Mouse (Mus musculus) hindbrain, embryonic 14.5 days (tissue): ENCODE results near the gene Golph3. TPM values are rescaled to one million over a fixed set of nuclear protein-coding genes. Genes with fewer than 3 reads are reported as not detected.
A peak's percentile ranks its signal among the peaks of the same experiment; 100 is the strongest.
"Not testable (repeated sequence)": the region's sequence is repeated elsewhere in the genome, so short reads cannot be mapped to it uniquely, and the experiment has no call there.

Experiments used
- ATAC-seq: fragments of 200-750 bp; cut with Nextera tagmentation; 2 replicates; pipeline ENCODE4 v1.8.0; 2017; ENCODE audit warnings: moderate number of reproducible peaks, mild to moderate bottlenecking, moderate TSS enrichment, moderate library complexity; ENCODE audit not compliant: low FRiP score
- DNase-seq: peaks from one replicate; pipeline ENCODE4 v3.0.0-alpha.2; 2015; ENCODE audit warnings: low spot score
- H3K27ac ChIP-seq: fragments of 300-500 bp; sonication (generic); 2 replicates; pipeline ENCODE4 v1.5.1; 2014; ENCODE audit warnings: mild to moderate bottlenecking, moderate library complexity
- H3K27me3 ChIP-seq: fragments of 300-500 bp; sonication (generic); 2 replicates; pipeline ENCODE4 v1.6.1; 2014; ENCODE audit warnings: mild to moderate bottlenecking, low read length, mixed read lengths; ENCODE audit not compliant: control insufficient read depth, insufficient read depth
- H3K36me3 ChIP-seq: fragments of 300-500 bp; sonication (generic); replicated peaks from 2 replicates; pipeline ENCODE4 v1.6.1; 2014; ENCODE audit not compliant: control insufficient read depth, insufficient read depth
- H3K4me1 ChIP-seq: fragments of 300-500 bp; sonication (generic); replicated peaks from 2 replicates; pipeline ENCODE4 v1.6.1; 2014; ENCODE audit warnings: antibody characterized with exemption, low read length, mixed read lengths; ENCODE audit not compliant: control insufficient read depth, insufficient read depth
- H3K4me2 ChIP-seq: fragments of 300-500 bp; sonication (generic); replicated peaks from 2 replicates; pipeline ENCODE4 v1.6.1; 2014; ENCODE audit warnings: mild to moderate bottlenecking, moderate library complexity
- H3K4me3 ChIP-seq: fragments of 300-500 bp; sonication (generic); replicated peaks from 2 replicates; pipeline ENCODE4 v1.5.1; 2014; ENCODE audit warnings: mild to moderate bottlenecking, low read length
- H3K9ac ChIP-seq: fragments of 300-500 bp; sonication (generic); 2 replicates; pipeline ENCODE4 v1.6.1; 2014
- H3K9me3 ChIP-seq: fragments of 300-500 bp; sonication (generic); 2 replicates; pipeline ENCODE4 v1.6.1; 2016; ENCODE audit warnings: low read length; ENCODE audit not compliant: control insufficient read depth
- WGBS: fragments of 180-500 bp; shearing (Covaris S2); extraction: QIAGEN DNeasy Blood & Tissue Kit; methylation state at CpG from one replicate; pipeline ENCODE4 v1.1.7; 2014; 5-methylcytosine and 5-hydroxymethylcytosine counted together
- polyA plus RNA-seq: library from polyadenylated mRNA; unstranded; fragments of >200 nt; fragmentation: Nextera tagmentation; extraction: Ambion mirVana; gene quantifications from 2 replicates; pipeline ENCODE4 v1.2.1, GENCODE M21; 2014

Gene Golph3
- polyA plus RNA-seq, 1 experiment from 2014 or later: 96.9 TPM

DNA sequence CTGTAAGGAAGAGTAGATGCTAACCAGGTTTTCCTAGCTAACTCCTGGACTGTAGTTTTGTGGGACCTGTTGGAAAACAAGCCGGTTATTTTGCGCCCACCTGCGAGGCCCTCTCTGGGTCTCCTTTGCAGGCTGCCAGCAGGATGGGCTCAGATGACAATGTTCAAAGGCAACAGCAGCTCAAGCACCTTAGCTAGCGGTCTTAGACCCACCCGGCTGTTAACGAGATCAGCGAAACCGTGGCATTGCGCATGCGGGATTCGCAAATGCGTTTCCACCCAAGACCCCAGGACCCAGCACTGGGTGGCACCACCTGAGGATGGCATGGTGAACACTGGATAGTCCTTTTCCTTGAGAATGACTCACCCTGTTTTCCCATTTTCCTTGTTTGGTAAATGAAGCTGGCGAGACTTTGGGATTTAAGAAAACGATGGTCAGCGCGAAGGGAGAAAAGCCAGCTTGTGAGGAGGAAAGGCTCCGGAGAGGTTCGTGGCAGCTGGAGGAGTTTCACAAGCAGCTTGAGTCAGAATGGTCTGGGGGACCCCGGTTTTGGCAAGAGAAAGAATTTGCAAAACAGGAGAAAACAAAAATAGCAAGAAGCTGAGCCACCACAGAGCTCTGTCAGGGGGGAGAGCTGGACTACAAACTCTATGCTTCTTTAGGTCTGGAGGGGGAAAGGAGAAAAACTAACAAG is 39.4 kb downstream of the Golph3 start:
- peaks cover 6% of the 10 kb centered on the region for H3K4me1 ChIP-seq
- no peak overlapping the region for H3K9ac ChIP-seq
- DNase-seq: no peak
- ATAC-seq: no peak
- no peaks in the 10 kb centered on the region for H3K9me3 ChIP-seq
- 0 out of 2 replicates have a peak, but pooled peaks cover 9% of the 10 kb centered on the region for H3K36me3 ChIP-seq
- WGBS: 83% methylated on average over 19 of the region's 19 CpGs
- no peaks in the 10 kb centered on the region for H3K27me3 ChIP-seq
- H3K4me2 ChIP-seq: no peak overlapping the region
- no peak overlapping the region for H3K4me3 ChIP-seq
- H3K27ac ChIP-seq: no peak overlapping the region

GRCm38 (mm10) chr15:12362001-12362700 is 40.9 kb downstream of the Golph3 start:
- H3K9ac ChIP-seq: no peak overlapping the region
- ATAC-seq (no peak), DNase-seq (no peak)
- no peaks in the 10 kb centered on the region for H3K27me3 ChIP-seq
- no peak overlapping the region for H3K27ac ChIP-seq
- H3K4me3 ChIP-seq: no peak overlapping the region
- no peak overlapping the region for H3K4me2 ChIP-seq
- no peaks in the 10 kb centered on the region for H3K9me3 ChIP-seq
- 0 out of 2 replicates have a peak, but pooled peaks cover 5% of the 10 kb centered on the region for H3K36me3 ChIP-seq
- peaks cover 15% of the 10 kb centered on the region for H3K4me1 ChIP-seq
- WGBS: 86% methylated on average over 14 of the region's 14 CpGs

DNA sequence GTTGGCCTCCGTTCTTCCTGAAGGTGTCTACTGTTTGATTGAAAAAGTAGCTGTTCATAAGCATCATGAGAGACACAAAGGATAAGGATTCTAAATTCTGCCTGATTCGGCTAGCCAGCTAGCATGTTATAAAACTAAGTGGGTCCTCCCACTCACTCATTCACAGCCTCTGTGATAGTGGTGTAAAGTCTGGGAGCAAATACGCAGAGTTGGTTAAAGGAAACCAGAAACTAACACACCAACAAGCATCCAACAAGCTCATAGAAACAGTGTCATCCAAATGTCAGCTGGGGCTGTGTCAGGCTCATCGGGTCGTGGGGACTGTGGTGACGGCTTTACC is 41.4 kb downstream of the Golph3 start:
- Histone ChIP-seq H3K9ac (no peak overlapping the region), H3K36me3 (0 out of 2 replicates have a peak, but pooled peaks cover 5% of the 10 kb centered on the region), H3K4me1 (peaks cover 18% of the 10 kb centered on the region), H3K27ac (no peak overlapping the region), H3K9me3 (no peaks in the 10 kb centered on the region), H3K4me3 (no peak overlapping the region), H3K27me3 (no peaks in the 10 kb centered on the region), H3K4me2 (no peak overlapping the region)
- WGBS: 87% methylated on average over 6 of the region's 6 CpGs
- DNase-seq: no peak
- ATAC-seq: no peak

- no peak for DNase-seq
- Histone ChIP-seq H3K9ac (no peak overlapping the region), H3K9me3 (no peaks in the 10 kb centered on the region), H3K27ac (no peak overlapping the region), H3K4me3 (no peak overlapping the region), H3K4me2 (no peak overlapping the region), H3K4me1 (peaks cover 25% of the 10 kb centered on the region), H3K27me3 (no peaks in the 10 kb centered on the region), H3K36me3 (0 out of 2 replicates have a peak, but pooled peaks cover 5% of the 10 kb centered on the region)
- WGBS: 88% methylated on average over 4 of the region's 4 CpGs
- ATAC-seq: no peak
Measured at GRCm38 (mm10) chr15:12364096-12364495, 42.8 kb downstream of the Golph3 start.

GRCm38 (mm10) chr15:12365416-12366071 is 44.3 kb downstream of the Golph3 start:
- ATAC-seq: peak; percentile 4; the same call in 1 of the 2 replicates

GRCm38 (mm10) chr15:12366072-12366469 is 44.8 kb downstream of the Golph3 start:
- Histone ChIP-seq H3K36me3 (0 out of 2 replicates have a peak, but pooled peaks cover 5% of the 10 kb centered on the region), H3K4me1 (peaks cover 25% of the 10 kb centered on the region), H3K4me3 (no peak overlapping the region), H3K9me3 (no peaks in the 10 kb centered on the region), H3K27ac (peak overlapping the region; percentile 85), H3K9ac (0 out of 2 replicates have a peak overlapping the region, but pooled peaks have one; percentile 21), H3K27me3 (no peaks in the 10 kb centered on the region), H3K4me2 (peak overlapping the region; percentile 27)
- 14% methylated on average over 3 of the region's 3 CpGs for WGBS
- peak; percentile 90 for DNase-seq
- ATAC-seq: peak; percentile 93

More at GRCm38 (mm10) chr15:12365416-12366071, 44.3 kb downstream of the Golph3 start:
- Histone ChIP-seq H3K4me1 (peaks cover 25% of the 10 kb centered on the region), H3K9ac (0 out of 2 replicates have a peak overlapping the region, but pooled peaks have one; percentile 21), H3K9me3 (no peaks in the 10 kb centered on the region), H3K36me3 (0 out of 2 replicates have a peak, but pooled peaks cover 5% of the 10 kb centered on the region), H3K27me3 (no peaks in the 10 kb centered on the region), H3K4me2 (peak overlapping the region; percentile 27), H3K27ac (peak overlapping the region; percentile 85), H3K4me3 (no peak overlapping the region)
- no peak for DNase-seq
- 61% methylated on average over 15 of the region's 15 CpGs for WGBS

GRCm38 (mm10) chr15:12366580-12367305 is 45.5 kb downstream of the Golph3 start:
- WGBS: 87% methylated on average over 11 of the region's 11 CpGs
- H3K4me1 ChIP-seq: peaks cover 25% of the 10 kb centered on the region
- H3K9me3 ChIP-seq, H3K27me3 ChIP-seq, H3K9ac ChIP-seq, ATAC-seq, DNase-seq, H3K4me2 ChIP-seq, H3K36me3 ChIP-seq, H3K4me3 ChIP-seq: not testable (repeated sequence)
- H3K27ac ChIP-seq: peak overlapping the region; percentile 85

DNA sequence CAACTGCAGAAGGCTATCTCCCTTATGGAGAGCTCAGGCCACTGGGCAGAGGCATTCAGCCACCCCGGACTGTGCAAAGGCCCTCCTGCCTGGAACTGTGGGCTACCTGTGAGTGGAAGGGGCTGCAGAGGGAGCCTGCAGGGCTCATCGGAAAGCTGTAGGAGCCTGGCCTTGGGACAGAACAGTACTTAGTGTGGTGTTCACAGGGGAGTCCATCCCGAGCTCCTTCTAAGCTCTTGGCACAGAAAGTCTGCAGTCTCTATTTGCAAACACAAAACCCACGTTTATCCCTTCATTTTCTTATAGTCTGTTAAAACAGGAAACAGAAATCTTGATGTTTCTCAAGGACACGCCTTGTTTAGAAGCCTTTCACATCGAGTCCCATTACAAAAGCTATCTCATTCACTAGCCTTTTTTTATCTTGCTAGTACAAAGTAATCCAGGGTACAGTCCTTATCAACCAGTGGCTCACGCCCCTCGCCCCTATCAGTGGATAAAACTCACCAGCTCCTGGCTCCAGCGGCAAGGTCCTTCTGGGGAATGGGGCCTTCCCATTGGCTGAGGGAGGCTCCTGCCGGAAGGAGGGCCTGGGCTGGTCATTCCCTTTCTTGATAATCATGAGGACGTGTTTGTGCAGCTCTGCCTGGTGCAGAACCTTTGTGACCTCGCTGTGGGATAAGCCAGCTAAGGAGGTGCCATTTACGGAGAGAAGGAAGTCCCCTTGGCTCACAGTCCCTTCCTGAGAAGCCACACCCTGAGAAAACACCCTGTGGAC is 46.2 kb downstream of the Golph3 start:
- 51% methylated on average over 13 of the region's 13 CpGs for WGBS
- Histone ChIP-seq H3K4me3 (no peak overlapping the region), H3K9ac (no peak overlapping the region), H3K27ac (peak overlapping the region; percentile 14; the same call in 1 of the 2 replicates), H3K27me3 (no peaks in the 10 kb centered on the region), H3K4me2 (no peak overlapping the region), H3K36me3 (no peaks in the 10 kb centered on the region), H3K4me1 (peaks cover 25% of the 10 kb centered on the region), H3K9me3 (no peaks in the 10 kb centered on the region)
- DNase-seq (no peak), ATAC-seq (no peak)
